Mouse (Mus musculus) left cerebral cortex, adult 18-20 months (tissue): ENCODE data around the gene Rnf10. TPM values are rescaled to one million over a fixed set of nuclear protein-coding genes. Genes with fewer than 3 reads are reported as not detected.
A peak's percentile ranks its signal among the peaks of the same experiment; 100 is the strongest.

Experiments used
- DNase-seq, 2 experiments: peaks; one replicate each; pipeline ENCODE4 v3.0.0; 2021 to 2022; ENCODE audit warnings: low spot score in 2 of 2, mixed read lengths in 1 of 2
- total RNA-seq, 2 experiments: library from RNA; stranded (reverse); gene quantifications; 2 replicates each; pipeline ENCODE4 v1.2.3; 2021

The Rnf10 gene
- total RNA-seq, 2 experiments from 2014 or later = 247 to 256 TPM

GRCm38 (mm10) chr5:115237803-115238728, 34.6 kb downstream of the Rnf10 start:
- peak; percentile 90 to 95 for DNase-seq

DNA sequence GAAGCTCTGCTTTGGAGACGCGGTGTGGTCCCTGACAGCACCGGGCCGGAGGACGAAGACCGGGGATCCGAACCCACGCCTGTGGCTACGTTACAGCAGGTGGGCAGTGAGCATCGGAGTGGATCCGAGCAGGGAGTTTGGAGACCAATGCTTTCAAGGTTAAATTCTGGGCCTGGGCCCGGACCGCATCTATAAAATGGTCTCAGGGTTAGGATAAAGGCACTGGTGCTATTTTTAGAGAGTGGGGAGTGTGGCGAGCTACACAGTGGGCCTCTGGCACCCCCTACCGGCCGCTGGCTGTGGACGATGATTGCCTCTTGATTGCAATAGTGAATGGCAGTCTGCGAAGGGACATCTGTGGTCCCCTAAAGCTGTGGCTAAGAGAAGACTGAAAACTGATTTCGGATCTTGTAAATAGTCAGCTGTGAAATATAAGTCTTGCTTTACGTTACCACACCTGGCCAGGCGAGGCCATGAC, 36.9 kb downstream of the Rnf10 start, which contains the start of gene Pop5:
TSS of gene Pop5 (plus strand) at position 51 of the 478 bp plus-strand sequence.
- DNase-seq = peak; percentile 92 to 93

DNA sequence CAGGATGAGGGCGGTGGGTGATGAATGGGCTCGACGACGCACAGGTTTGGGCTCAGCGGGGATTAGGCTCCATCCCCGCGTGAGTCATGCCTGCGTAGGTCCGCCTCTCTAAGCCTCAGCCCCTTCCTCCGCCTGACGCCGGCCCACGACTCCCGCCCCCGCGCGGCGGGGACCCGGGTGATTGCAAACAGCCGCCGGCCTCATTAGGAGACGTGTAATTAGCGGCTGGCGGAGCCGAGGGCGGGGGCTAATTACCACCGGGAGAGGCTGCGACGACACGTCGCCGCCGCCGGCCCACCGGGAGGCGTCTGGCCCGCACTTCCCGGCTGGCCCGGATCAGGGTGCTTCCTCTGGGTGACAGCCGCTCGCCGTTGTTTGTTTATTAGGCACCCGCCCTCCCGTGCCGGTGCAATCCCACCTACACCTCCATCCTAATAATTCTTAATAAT, 37.4 kb downstream of the Rnf10 start:
- peak; percentile 75 to 82 for DNase-seq

DNA sequence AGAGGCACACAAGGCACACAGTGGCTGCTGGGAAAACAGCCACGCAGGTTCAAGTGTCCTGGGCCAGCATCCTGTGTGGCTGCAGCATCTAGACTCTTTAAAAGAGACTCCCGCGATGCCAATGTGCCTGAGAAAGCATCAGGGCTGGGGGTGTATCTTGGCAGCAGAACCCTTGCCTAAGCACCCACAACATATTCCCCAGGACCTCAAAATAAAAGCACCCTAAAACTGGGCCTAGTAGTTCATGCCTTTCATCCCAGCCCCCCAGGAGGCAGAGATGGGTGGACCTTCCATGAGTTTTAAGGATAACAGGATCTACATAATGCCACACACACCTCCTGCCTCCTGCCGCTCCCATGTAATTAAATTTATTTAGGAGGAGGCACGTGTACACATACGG, 38.2 kb downstream of the Rnf10 start:
- peak in 1 of 2 experiments; percentile 62 for DNase-seq

DNA sequence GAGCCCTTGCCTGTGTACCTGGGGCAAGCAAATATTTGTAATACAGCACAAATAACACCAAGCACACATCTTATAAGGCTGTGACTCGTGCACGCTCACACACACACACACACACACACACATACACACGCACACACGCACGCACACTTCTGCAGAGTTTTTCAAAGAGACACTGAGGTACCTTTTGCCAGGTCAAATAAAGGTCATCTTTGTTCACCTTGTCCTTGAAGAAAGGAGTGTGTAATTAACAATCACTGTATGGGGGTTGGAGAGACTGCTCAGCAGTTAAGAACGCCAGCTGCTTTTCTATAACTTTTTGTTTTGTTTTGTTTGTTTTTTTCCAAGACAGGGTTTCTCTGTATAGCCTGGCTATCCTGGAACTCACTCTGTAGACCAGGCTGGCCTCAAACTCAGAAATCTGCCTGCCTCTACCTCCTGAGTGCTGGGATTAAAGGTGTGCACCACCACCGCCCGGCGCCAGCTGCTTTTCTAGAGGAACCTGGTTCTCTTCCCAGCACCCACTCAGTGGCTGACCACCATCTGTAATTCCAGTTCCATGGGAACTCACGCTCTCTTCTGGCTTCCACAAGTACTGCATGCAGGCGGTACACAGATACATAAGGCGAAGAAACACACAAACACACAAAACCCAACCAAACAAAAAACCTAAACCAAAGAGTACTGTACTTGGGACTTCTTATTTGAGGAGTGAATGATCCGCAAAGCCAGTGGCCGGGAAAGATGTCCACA, 39.5 kb downstream of the Rnf10 start:
- DNase-seq = no peak

DNA sequence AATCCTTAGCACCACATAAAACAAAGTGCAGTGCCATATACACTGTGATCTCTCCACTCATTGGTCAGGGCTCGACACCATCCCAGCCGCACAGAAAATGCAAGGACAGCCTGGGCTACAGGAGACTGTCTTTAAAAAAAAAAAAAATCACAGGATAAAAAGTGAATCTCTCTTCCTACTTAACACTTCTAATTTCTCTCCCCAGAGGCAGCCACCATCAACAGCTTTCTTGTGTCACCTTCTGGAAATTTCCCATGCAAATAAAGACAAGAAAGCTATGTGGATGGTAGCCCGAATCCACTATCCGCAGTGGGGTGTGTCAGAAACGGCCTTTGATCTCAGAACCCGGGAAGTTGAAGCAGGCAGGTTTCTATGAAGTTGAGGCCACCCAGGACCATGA, 40.2 kb downstream of the Rnf10 start:
- DNase-seq = no peak

DNA sequence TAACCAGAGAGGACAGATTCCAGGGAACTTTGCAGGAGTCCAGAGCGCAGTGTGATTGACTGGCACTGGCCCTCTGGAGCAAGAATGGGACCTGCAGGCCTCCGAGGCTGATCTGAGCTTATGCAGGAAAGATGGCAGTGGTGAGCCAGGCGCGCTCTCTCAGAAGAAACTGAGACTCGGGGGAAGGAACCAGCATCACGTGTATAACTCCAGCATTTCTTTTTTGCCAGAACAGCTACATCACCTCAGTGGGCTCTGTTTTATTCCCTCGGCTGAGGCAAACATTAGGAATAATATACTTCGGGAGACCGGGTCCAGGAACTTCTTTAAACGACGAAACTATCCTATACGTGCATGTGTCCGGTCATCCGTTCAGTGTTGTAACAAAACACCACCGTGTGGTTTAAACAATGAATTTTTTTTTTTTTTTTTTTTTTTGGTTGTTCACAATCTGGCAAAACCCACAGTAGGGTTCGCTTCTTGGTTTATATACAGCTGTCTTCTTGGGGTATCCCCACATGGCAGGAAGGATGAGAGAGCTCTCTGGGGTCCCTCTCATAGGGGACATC, 41.1 kb downstream of the Rnf10 start:
- DNase-seq = peak in 1 of 2 experiments; percentile 41

- peak; percentile 77 to 79 for DNase-seq
Observed at GRCm38 (mm10) chr5:115230830-115231551, 41.7 kb downstream of the Rnf10 start.

- no peak for DNase-seq
Observed at GRCm38 (mm10) chr5:115222485-115222884, 50.2 kb downstream of the Rnf10 start.

GRCm38 (mm10) chr5:115220931-115221640, 51.6 kb downstream of the Rnf10 start:
- peak; percentile 76 to 84 for DNase-seq

DNA sequence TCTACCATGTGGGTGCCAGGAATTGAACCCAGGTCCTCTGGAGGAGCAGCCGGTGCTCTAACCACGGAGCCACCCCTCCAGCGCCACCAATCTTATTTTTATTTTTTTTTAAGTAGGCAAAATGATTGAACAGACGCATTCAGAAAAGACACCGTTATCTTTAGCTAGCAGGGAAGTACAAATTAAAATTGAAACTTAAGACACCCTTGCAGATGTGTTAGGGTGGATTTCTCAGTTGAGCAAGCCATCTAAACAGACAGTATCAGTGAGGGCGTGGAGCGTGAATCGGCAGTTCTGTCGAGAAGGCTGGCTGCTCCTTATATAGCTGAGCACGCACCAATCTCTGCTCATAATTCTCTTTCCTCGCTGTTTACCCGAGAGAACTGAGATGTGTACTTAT, 54.7 kb downstream of the Rnf10 start:
- DNase-seq = peak in 1 of 2 experiments; percentile 43

GRCm38 (mm10) chr5:115215273-115216185, 57.2 kb downstream of the Rnf10 start:
- DNase-seq = no peak

DNA sequence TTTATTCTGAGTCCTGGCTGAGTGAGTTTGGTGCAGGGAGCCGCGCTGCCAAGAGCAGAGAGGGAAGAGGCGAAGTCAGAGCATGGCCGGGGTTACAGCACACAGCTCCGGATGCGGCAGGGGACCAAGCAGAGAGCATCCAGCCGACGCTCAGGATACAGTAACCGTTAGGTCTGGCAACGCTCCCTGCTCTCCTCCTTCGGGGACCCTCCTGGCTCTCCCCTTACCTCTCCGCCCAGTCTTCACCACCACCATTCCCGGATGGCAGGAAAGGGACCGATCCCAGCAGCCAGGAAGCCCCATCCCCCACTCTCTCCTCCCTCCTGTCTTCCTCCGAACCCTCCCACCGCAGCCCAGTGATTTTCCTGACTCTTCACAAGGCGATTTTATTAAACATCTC, 57.8 kb downstream of the Rnf10 start:
- peak in 1 of 2 experiments; percentile 80 for DNase-seq

DNA sequence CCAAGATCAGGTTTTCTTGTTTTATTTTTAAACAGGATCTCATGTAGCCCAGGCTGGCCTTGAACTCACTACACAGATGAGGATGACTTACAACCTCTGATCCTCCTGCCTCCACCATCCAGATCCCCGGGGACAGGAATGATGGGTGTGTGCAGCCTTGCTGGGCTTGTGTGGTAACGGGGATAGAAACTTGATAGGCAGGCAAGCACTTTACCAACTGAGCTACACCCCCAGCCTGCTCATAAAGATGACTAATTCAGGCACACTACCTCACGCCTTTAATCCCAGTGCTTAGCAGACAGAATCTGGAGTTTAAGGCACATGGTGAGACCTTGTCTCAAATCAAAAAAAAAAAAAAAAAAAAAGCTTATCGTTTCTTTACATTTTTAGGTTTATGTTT, 59.8 kb downstream of the Rnf10 start:
- peak in 1 of 2 experiments; percentile 33 for DNase-seq

GRCm38 (mm10) chr5:115212451-115212850, 60.2 kb downstream of the Rnf10 start:
- peak in 1 of 2 experiments; percentile 36 for DNase-seq

- DNase-seq = no peak
Observed at GRCm38 (mm10) chr5:115210380-115210779, 62.3 kb downstream of the Rnf10 start.

DNA sequence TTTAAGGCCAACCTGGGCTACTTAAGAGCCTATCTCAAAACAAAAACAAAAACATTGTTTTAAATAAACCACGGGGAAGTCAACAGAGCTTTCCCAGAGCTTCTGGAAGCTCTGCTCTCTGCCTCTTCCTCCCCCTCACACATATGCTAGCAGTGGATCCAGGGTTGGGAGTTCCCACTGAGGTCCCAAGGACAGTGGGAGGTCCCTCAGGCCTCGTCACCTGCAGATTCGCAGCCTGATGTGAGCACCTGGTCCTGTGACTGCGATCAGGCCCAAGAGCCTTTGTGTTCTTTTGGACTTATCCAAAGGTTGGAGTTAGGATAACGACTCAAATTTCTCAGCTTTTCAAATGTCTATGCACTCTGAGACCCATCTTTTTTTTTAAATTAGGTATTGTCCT, 64.1 kb downstream of the Rnf10 start:
- DNase-seq = no peak

- peak; percentile 48 to 51 for DNase-seq
Observed at GRCm38 (mm10) chr5:115207892-115208291, 64.8 kb downstream of the Rnf10 start.

DNA sequence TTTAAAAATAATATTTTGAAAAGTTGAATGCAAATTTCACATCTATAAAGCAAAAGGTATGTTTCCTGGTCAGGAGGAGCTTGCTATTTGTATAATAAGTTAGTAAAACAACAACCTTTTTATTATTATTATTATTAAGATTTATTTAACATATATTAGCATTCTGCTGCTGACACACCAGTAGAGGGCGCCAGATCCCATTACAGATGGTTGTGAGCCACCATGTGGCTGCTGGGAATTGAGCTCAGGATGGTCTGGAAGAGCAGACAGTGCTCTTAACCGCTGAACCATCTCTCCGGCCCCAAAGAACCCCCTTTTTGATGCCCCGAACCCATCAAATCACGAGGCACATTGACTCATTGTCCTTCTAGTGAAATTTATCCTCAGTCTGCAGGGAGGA, 65.5 kb downstream of the Rnf10 start:
- DNase-seq = no peak
